Mouse (Mus musculus): Measurements from ENCODE around the gene Ccm2. TPM values are rescaled to one million over a fixed set of nuclear protein-coding genes. Genes with fewer than 3 reads are reported as not detected.
A peak's percentile ranks its signal among the peaks of the same experiment; 100 is the strongest.

Ccm2 gene
- total and polyA plus RNA-seq, 3 experiments = 30.4 to 34.5 (median 32.7) TPM

DNA sequence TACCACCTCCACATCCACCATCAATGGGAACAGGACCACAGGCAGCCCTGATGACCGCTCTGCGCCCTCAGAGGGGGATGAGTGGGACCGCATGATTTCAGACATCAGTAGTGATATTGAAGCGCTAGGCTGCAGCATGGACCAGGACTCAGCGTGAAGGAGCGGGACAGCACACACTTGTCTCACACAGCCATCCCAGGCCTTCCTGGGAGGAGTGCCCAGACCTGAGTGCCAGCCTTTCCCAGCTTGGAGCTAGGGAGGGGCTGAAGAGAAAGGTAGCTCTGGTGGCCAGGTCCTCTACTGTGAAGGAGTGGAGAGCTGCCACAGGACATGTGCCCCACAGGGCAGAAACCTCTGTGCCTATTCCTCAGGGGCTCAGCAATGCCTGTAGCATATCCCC is 49.5 kb downstream of the Ccm2 start:
- no peak overlapping the region for H3K4me3 ChIP-seq (replicated peaks in 1 of 3; ENCODE audit: low read depth in 2 of 3, low read length in 2 of 3, poor library complexity in 1 of 3)
- peaks cover 1 to 22% of the 10 kb centered on the region in 2 experiments for H3K4me1 ChIP-seq (ENCODE audit: control insufficient read depth in 1 of 2, insufficient read depth in 2 of 2)
- dilution Hi-C loops (cut with MboI; ENCODE audit: extremely low pct_ligation_motif_present, extremely low pct_unique_long_range_greater_than_20kb, low sequenced_read_pairs) = no loop called here
- no peaks in the 10 kb centered on the region for H3K27me3 ChIP-seq (replicated peaks)
- H3K27ac ChIP-seq (ENCODE audit: insufficient read depth, low read depth) = no peak overlapping the region
- H3K9me3 ChIP-seq (replicated peaks; ENCODE audit: low read length) = no peaks in the 10 kb centered on the region
- no peak for TF ChIP-seq MXI1 (IDR thresholded peaks at IDR 0.05; ENCODE audit: low read depth, low read length)
- peaks cover 61 to 88% of the 10 kb centered on the region in 2 experiments for H3K36me3 ChIP-seq (replicated peaks in 1 of 2; ENCODE audit: control insufficient read depth in 1 of 2, insufficient read depth in 1 of 2, low read length in 1 of 2)
- no peak overlapping the region for H3K4me2 ChIP-seq (ENCODE audit: insufficient read depth, low read depth, poor library complexity, severe bottlenecking)
- no peaks in the 10 kb centered on the region for H3K79me2 ChIP-seq (replicated peaks; ENCODE audit: control insufficient read depth, extremely low read depth, insufficient read depth, poor library complexity, severe bottlenecking)
- no peak overlapping the region for H3K9ac ChIP-seq (ENCODE audit: insufficient read depth, low read depth)
- in situ Hi-C loops (cut with MboI; ENCODE audit: low pct_ligation_motif_present, low pct_unique_long_range_greater_than_20kb, low sequenced_read_pairs) = no loop called here
- no peak for DNase-seq (ENCODE audit: extremely low read depth)

DNA sequence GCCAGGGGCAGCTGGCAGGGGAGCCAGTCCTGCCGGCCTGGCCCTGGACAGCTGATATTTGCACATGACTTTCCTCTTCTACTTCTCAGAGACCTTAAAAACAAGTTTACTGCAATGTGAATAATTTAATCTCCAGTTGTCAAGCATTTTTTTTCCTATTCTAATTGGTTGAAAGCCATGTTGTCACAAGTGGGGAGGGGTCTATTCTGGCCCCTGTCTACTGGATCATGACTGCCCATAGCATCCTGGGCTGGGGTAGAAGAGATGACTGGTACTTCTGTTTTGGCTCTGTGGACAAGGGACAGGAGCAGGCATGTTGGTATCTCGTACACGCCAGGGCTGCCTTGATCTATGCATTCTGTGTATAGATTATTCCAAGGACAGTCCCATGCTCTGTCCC is 49.9 kb downstream of the Ccm2 start:
- Histone ChIP-seq H3K4me3 (replicated peaks in 1 of 3; ENCODE audit: low read depth in 2 of 3, low read length in 2 of 3, poor library complexity in 1 of 3) (no peak overlapping the region), H3K79me2 (replicated peaks; ENCODE audit: control insufficient read depth, extremely low read depth, insufficient read depth, poor library complexity, severe bottlenecking) (no peaks in the 10 kb centered on the region), H3K9me3 (replicated peaks; ENCODE audit: low read length) (no peaks in the 10 kb centered on the region), H3K27ac (ENCODE audit: insufficient read depth, low read depth) (no peak overlapping the region), H3K4me2 (ENCODE audit: insufficient read depth, low read depth, poor library complexity, severe bottlenecking) (no peak overlapping the region), H3K9ac (ENCODE audit: insufficient read depth, low read depth) (no peak overlapping the region), H3K36me3 (replicated peaks in 1 of 2; ENCODE audit: control insufficient read depth in 1 of 2, insufficient read depth in 1 of 2, low read length in 1 of 2) (peaks cover 59 to 84% of the 10 kb centered on the region in 2 experiments), H3K27me3 (replicated peaks) (no peaks in the 10 kb centered on the region), H3K4me1 (ENCODE audit: control insufficient read depth in 1 of 2, insufficient read depth in 2 of 2) (peaks cover 0 to 18% of the 10 kb centered on the region in 2 experiments; a peak in 2 of 4 replicates)
- dilution Hi-C loops (cut with MboI; ENCODE audit: extremely low pct_ligation_motif_present, extremely low pct_unique_long_range_greater_than_20kb, low sequenced_read_pairs) = no loop called here
- no peak for TF ChIP-seq POLR2AphosphoS2 (IDR thresholded peaks at IDR 0.05; ENCODE audit: low read depth, low read length)
- TF ChIP-seq BHLHE40 (IDR thresholded peaks at IDR 0.05; ENCODE audit: low read depth, low read length) = no peak
- TF ChIP-seq CHD1 (IDR thresholded peaks at IDR 0.05; ENCODE audit: low read depth, low read length) = no peak
- TF ChIP-seq ZNF384 (IDR thresholded peaks at IDR 0.05; ENCODE audit: low read depth, low read length) = no peak
- TF ChIP-seq MEF2A (IDR thresholded peaks at IDR 0.05; ENCODE audit: borderline replicate concordance, low read depth, low read length) = no peak
- TF ChIP-seq SIN3A (IDR thresholded peaks at IDR 0.05; ENCODE audit: low read length) = no peak
- no peak for TF ChIP-seq MAX (IDR thresholded peaks at IDR 0.05; ENCODE audit: low read length)
- TF ChIP-seq NELFE (IDR thresholded peaks at IDR 0.05; ENCODE audit: low read depth, low read length) = no peak
- no peak for TF ChIP-seq MYC (IDR thresholded peaks at IDR 0.05; ENCODE audit: low read depth, low read length)
- TF ChIP-seq RAD21 (IDR thresholded peaks at IDR 0.05; ENCODE audit: low read depth, low read length) = no peak
- no peak for TF ChIP-seq EP300 (IDR thresholded peaks at IDR 0.05; ENCODE audit: low read length)
- TF ChIP-seq POLR2A (IDR thresholded peaks at IDR 0.05; ENCODE audit: low read depth, low read length) = no peak
- no peak for TF ChIP-seq TCF12 (IDR thresholded peaks at IDR 0.05; ENCODE audit: low read depth, low read length)
- in situ Hi-C loops (cut with MboI; ENCODE audit: low pct_ligation_motif_present, low pct_unique_long_range_greater_than_20kb, low sequenced_read_pairs) = no loop called here
- DNase-seq (ENCODE audit: extremely low read depth) = no peak

DNA sequence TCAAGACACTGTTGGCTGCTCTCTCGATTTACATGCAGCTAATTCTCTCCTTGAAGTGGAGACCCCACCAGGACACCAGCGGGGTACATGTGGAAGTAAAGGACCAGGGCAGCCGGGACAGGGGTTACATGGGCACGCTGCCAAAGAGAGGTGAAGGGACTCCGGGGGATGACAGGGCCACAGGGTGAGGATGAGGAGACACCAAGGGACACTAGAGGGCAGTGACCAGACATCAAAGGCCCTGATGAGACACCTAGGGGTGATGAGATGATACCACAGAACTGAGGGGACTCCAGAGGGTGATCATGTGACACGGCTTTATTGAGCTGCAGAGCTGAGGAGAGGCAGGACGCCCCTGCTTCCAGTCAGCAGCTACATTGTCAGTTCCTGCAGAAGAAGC is 50.8 kb downstream of the Ccm2 start:
- Histone ChIP-seq H3K27ac (ENCODE audit: insufficient read depth, low read depth) (no peak overlapping the region), H3K4me1 (ENCODE audit: control insufficient read depth in 1 of 2, insufficient read depth in 2 of 2) (peaks cover 5 to 15% of the 10 kb centered on the region in 2 experiments; a peak in 2 of 4 replicates), H3K79me2 (replicated peaks; ENCODE audit: control insufficient read depth, extremely low read depth, insufficient read depth, poor library complexity, severe bottlenecking) (no peaks in the 10 kb centered on the region), H3K27me3 (replicated peaks) (no peaks in the 10 kb centered on the region), H3K4me3 (replicated peaks in 1 of 3; ENCODE audit: low read depth in 2 of 3, low read length in 2 of 3, poor library complexity in 1 of 3) (no peak overlapping the region), H3K9ac (ENCODE audit: insufficient read depth, low read depth) (no peak overlapping the region), H3K9me3 (replicated peaks; ENCODE audit: low read length) (no peaks in the 10 kb centered on the region), H3K4me2 (ENCODE audit: insufficient read depth, low read depth, poor library complexity, severe bottlenecking) (no peak overlapping the region), H3K36me3 (replicated peaks in 1 of 2; ENCODE audit: control insufficient read depth in 1 of 2, insufficient read depth in 1 of 2, low read length in 1 of 2) (peaks cover 52 to 78% of the 10 kb centered on the region in 2 experiments)
- in situ Hi-C loops (cut with MboI; ENCODE audit: low pct_ligation_motif_present, low pct_unique_long_range_greater_than_20kb, low sequenced_read_pairs) = no loop called here
- dilution Hi-C loops (cut with MboI; ENCODE audit: extremely low pct_ligation_motif_present, extremely low pct_unique_long_range_greater_than_20kb, low sequenced_read_pairs) = no loop called here
- no peak for DNase-seq (ENCODE audit: extremely low read depth)
- TF ChIP-seq KAT2A (IDR thresholded peaks at IDR 0.05; ENCODE audit: insufficient replicate concordance, low read length) (no peak), CTCF (conservative IDR thresholded peaks at IDR 0.05 in 1 of 2, IDR thresholded peaks at IDR 0.05 in 1 of 2; ENCODE audit: low read depth in 2 of 2, low read length in 2 of 2) (peak in 1 of 2 experiments; percentile 60; a peak in 2 of 4 replicates), ETS1 (conservative IDR thresholded peaks at IDR 0.05; ENCODE audit: low read depth, low read length) (no peak), NRF1 (IDR thresholded peaks at IDR 0.05; ENCODE audit: low read depth, low read length) (no peak), ZC3H11A (IDR thresholded peaks at IDR 0.05; ENCODE audit: low read depth, low read length) (no peak), MAX (IDR thresholded peaks at IDR 0.05; ENCODE audit: low read length) (no peak)
